Mouse (Mus musculus): ENCODE data around the gene Iqck. TPM values are rescaled to one million over a fixed set of nuclear protein-coding genes. Genes with fewer than 3 reads are reported as not detected.

Iqck gene
- polyA plus RNA-seq, 1 experiment from 2014 or later, result 3.8 TPM

- Histone ChIP-seq H3K4me2 (ENCODE audit: low read length) (no peak overlapping the region), H3K9ac (ENCODE audit: low read depth, low read length) (no peak overlapping the region), H3K36me3 (ENCODE audit: control insufficient read depth, insufficient read depth, low read length) (peaks cover 27% of the 10 kb centered on the region), H3K9me3 (ENCODE audit: control insufficient read depth, low read length) (no peaks in the 10 kb centered on the region), H3K27ac (ENCODE audit: low read depth, low read length) (no peak overlapping the region), H3K4me3 (ENCODE audit: low read length) (no peak overlapping the region), H3K27me3 (replicated peaks; ENCODE audit: control insufficient read depth, insufficient read depth, low read length) (no peaks in the 10 kb centered on the region), H3K4me1 (ENCODE audit: control insufficient read depth, insufficient read depth, low read depth, low read length) (no peaks in the 10 kb centered on the region; the same call in 1 of the 2 replicates)
- 89% methylated on average over 10 of the region's 10 CpGs for WGBS
- ATAC-seq, result no peak
These were observed 6.8 kb upstream of the Iqck start for GRCm38 (mm10) chr7:118848796-118849195.

DNA sequence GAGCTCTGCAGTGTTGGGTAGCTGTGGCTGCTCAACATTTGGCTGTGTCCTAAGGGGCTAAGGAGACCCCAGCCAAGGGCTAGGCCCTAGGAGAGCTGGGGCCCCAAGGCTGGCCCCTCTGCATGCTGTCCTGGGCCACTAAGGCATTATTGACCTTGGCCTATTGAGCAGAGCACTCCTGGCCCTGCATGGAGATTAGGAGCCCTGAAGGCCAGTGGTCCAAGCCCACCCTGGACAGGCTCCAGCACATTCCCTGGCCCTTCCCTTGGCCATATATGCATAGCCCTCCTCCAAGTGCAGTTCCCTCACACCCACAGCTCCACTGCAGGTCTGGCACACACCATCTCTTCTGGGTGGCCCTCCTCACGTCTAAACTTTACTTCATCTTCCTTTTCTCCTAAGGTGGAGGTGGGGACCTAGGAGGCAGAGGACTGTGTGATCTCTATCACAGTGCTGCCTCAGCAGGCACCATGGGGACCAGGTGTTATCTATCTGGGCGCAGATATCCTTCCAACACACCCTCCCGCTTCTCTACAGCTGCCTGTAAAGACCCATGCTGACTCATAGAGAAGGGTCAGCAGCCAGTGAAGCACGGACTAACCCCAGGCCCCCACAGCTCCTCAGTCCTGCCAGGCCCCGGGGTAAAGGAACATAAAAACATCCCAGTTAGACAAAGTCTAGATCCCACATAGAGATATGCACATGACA, 5.9 kb upstream of the Iqck start:
- Histone ChIP-seq H3K27ac (ENCODE audit: low read depth, low read length) (no peak overlapping the region), H3K4me1 (ENCODE audit: control insufficient read depth, insufficient read depth, low read depth, low read length) (peaks cover 5% of the 10 kb centered on the region), H3K27me3 (replicated peaks; ENCODE audit: control insufficient read depth, insufficient read depth, low read length) (no peaks in the 10 kb centered on the region), H3K4me2 (ENCODE audit: low read length) (no peak overlapping the region), H3K9me3 (ENCODE audit: control insufficient read depth, low read length) (no peaks in the 10 kb centered on the region), H3K9ac (ENCODE audit: low read depth, low read length) (no peak overlapping the region), H3K4me3 (ENCODE audit: low read length) (no peak overlapping the region), H3K36me3 (ENCODE audit: control insufficient read depth, insufficient read depth, low read length) (peaks cover 20% of the 10 kb centered on the region)
- WGBS, result 94% methylated on average over 5 of the region's 5 CpGs
- ATAC-seq, result no peak

GRCm38 (mm10) chr7:118850676-118851290, 4.8 kb upstream of the Iqck start:
- Histone ChIP-seq H3K4me3 (ENCODE audit: low read length) (no peak overlapping the region), H3K4me2 (ENCODE audit: low read length) (no peak overlapping the region), H3K36me3 (ENCODE audit: control insufficient read depth, insufficient read depth, low read length) (peaks cover 13% of the 10 kb centered on the region; the same call in 1 of the 2 replicates), H3K9me3 (ENCODE audit: control insufficient read depth, low read length) (no peaks in the 10 kb centered on the region), H3K27me3 (replicated peaks; ENCODE audit: control insufficient read depth, insufficient read depth, low read length) (no peaks in the 10 kb centered on the region), H3K4me1 (ENCODE audit: control insufficient read depth, insufficient read depth, low read depth, low read length) (peaks cover 8% of the 10 kb centered on the region), H3K27ac (ENCODE audit: low read depth, low read length) (no peak overlapping the region), H3K9ac (ENCODE audit: low read depth, low read length) (no peak overlapping the region)
- no peak for ATAC-seq
- 73% methylated on average over 9 of the region's 9 CpGs for WGBS

GRCm38 (mm10) chr7:118851571-118851970, 4.0 kb upstream of the Iqck start:
- no peak overlapping the region for H3K27ac ChIP-seq (ENCODE audit: low read depth, low read length)
- no peaks in the 10 kb centered on the region for H3K27me3 ChIP-seq (replicated peaks; ENCODE audit: control insufficient read depth, insufficient read depth, low read length)
- peaks cover 12% of the 10 kb centered on the region for H3K4me1 ChIP-seq (ENCODE audit: control insufficient read depth, insufficient read depth, low read depth, low read length)
- no peak overlapping the region for H3K4me2 ChIP-seq (ENCODE audit: low read length)
- no peak overlapping the region for H3K9ac ChIP-seq (ENCODE audit: low read depth, low read length)
- 87% methylated on average over 7 of the region's 7 CpGs for WGBS
- no peak overlapping the region for H3K4me3 ChIP-seq (ENCODE audit: low read length)
- no peak for ATAC-seq
- H3K9me3 ChIP-seq (ENCODE audit: control insufficient read depth, low read length), result no peaks in the 10 kb centered on the region
- peaks cover 13% of the 10 kb centered on the region; the same call in 1 of the 2 replicates for H3K36me3 ChIP-seq (ENCODE audit: control insufficient read depth, insufficient read depth, low read length)

DNA sequence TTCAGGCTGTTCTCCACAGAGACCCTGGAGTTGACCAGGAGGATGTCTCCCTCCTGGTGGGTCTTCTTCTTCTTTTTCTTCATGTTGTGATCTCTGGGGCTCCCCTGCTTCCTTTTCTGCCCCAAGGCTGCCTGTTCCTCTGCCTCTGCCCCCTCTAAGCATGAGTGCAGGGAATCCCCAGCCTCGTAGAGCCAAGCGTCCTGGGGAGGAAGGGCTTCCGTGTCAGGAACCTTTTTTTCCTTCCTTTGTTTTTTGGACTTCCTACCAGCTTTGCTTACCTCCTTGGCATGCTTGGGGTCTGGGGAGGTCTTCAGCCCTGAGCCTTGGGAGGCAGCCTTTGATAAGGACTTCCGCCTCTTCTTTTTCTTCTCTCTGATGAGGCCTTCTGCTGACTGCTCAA, 2.9 kb upstream of the Iqck start:
- H3K9ac ChIP-seq (ENCODE audit: low read depth, low read length), result no peak overlapping the region
- peaks cover 12% of the 10 kb centered on the region for H3K4me1 ChIP-seq (ENCODE audit: control insufficient read depth, insufficient read depth, low read depth, low read length)
- no peak overlapping the region for H3K4me3 ChIP-seq (ENCODE audit: low read length)
- no peak for ATAC-seq
- H3K36me3 ChIP-seq (ENCODE audit: control insufficient read depth, insufficient read depth, low read length), result peaks cover 11% of the 10 kb centered on the region; the same call in 1 of the 2 replicates
- H3K27ac ChIP-seq (ENCODE audit: low read depth, low read length), result no peak overlapping the region
- H3K27me3 ChIP-seq (replicated peaks; ENCODE audit: control insufficient read depth, insufficient read depth, low read length), result no peaks in the 10 kb centered on the region
- no peak overlapping the region for H3K4me2 ChIP-seq (ENCODE audit: low read length)
- H3K9me3 ChIP-seq (ENCODE audit: control insufficient read depth, low read length), result no peaks in the 10 kb centered on the region
- WGBS, result 86% methylated on average over 4 of the region's 4 CpGs

GRCm38 (mm10) chr7:118854606-118855005, 946 bp upstream of the Iqck start:
- H3K9ac ChIP-seq (ENCODE audit: low read depth, low read length), result peak overlapping the region; percentile 58
- H3K4me2 ChIP-seq (ENCODE audit: low read length), result peak overlapping the region; percentile 75
- WGBS, result 16% methylated on average over 3 of the region's 3 CpGs
- no peaks in the 10 kb centered on the region for H3K27me3 ChIP-seq (replicated peaks; ENCODE audit: control insufficient read depth, insufficient read depth, low read length)
- ATAC-seq, result no peak
- H3K9me3 ChIP-seq (ENCODE audit: control insufficient read depth, low read length), result no peaks in the 10 kb centered on the region
- H3K27ac ChIP-seq (ENCODE audit: low read depth, low read length), result no peak overlapping the region
- H3K4me1 ChIP-seq (ENCODE audit: control insufficient read depth, insufficient read depth, low read depth, low read length), result peaks cover 12% of the 10 kb centered on the region
- peaks cover 3% of the 10 kb centered on the region; the same call in 1 of the 2 replicates for H3K36me3 ChIP-seq (ENCODE audit: control insufficient read depth, insufficient read depth, low read length)
- peak overlapping the region; percentile 52 for H3K4me3 ChIP-seq (ENCODE audit: low read length)

DNA sequence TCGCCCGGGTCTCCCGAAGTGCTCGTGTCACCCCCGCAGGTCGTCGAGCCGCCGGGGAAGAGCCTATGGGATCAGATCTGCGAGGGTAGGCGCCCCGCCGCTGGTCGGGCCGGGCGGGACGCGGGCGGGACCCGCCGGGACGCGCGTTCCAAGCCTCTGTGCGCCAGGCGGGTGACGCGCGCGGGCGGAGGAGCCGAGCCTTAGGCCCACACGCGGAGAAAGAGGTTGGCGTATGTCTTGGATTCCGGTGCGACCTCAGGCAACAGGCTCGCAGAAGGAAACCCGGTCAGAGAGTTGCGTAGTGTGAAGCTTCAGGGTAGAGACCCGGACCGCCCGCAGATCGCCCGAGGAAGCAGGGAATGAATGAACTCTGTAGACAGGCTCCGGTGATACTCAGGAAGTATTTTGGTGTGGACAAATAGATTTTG, 339 bp downstream of the Iqck start, which contains the start of gene Knop1:
TSS of gene Knop1 (minus strand) at position 378 of the 428 bp plus-strand sequence.
- Histone ChIP-seq H3K9ac (ENCODE audit: low read depth, low read length) (peak within 1 kb of the TSS; percentile 58), H3K4me3 (ENCODE audit: low read length) (peak within 1 kb of the TSS; percentile 52), H3K36me3 (ENCODE audit: control insufficient read depth, insufficient read depth, low read length) (no peaks in the 10 kb centered on the region; the same call in 1 of the 2 replicates), H3K4me2 (ENCODE audit: low read length) (peak within 1 kb of the TSS; percentile 79), H3K4me1 (ENCODE audit: control insufficient read depth, insufficient read depth, low read depth, low read length) (peaks cover 12% of the 10 kb centered on the region), H3K27ac (ENCODE audit: low read depth, low read length) (peak within 1 kb of the TSS; percentile 50), H3K9me3 (ENCODE audit: control insufficient read depth, low read length) (no peaks in the 10 kb centered on the region), H3K27me3 (replicated peaks; ENCODE audit: control insufficient read depth, insufficient read depth, low read length) (no peaks in the 10 kb centered on the region)
- WGBS, result under 1% methylated on average over 32 of the region's 46 CpGs
- ATAC-seq, result peak; percentile 87

GRCm38 (mm10) chr7:118858640-118859039, 3.1 kb downstream of the Iqck start:
- no peak for ATAC-seq
- Histone ChIP-seq H3K4me2 (ENCODE audit: low read length) (no peak overlapping the region), H3K9ac (ENCODE audit: low read depth, low read length) (no peak overlapping the region), H3K27me3 (replicated peaks; ENCODE audit: control insufficient read depth, insufficient read depth, low read length) (no peaks in the 10 kb centered on the region), H3K27ac (ENCODE audit: low read depth, low read length) (no peak overlapping the region), H3K36me3 (ENCODE audit: control insufficient read depth, insufficient read depth, low read length) (no peaks in the 10 kb centered on the region), H3K4me1 (ENCODE audit: control insufficient read depth, insufficient read depth, low read depth, low read length) (peaks cover 12% of the 10 kb centered on the region), H3K9me3 (ENCODE audit: control insufficient read depth, low read length) (no peaks in the 10 kb centered on the region), H3K4me3 (ENCODE audit: low read length) (no peak overlapping the region)
- 91% methylated on average over 1 of the region's 1 CpGs for WGBS

GRCm38 (mm10) chr7:118865362-118865761, 9.8 kb downstream of the Iqck start:
- H3K4me2 ChIP-seq (ENCODE audit: low read length), result no peak overlapping the region
- WGBS, result 89% methylated on average over 2 of the region's 2 CpGs
- H3K36me3 ChIP-seq (ENCODE audit: control insufficient read depth, insufficient read depth, low read length), result no peaks in the 10 kb centered on the region
- H3K9ac ChIP-seq (ENCODE audit: low read depth, low read length), result no peak overlapping the region
- H3K27ac ChIP-seq (ENCODE audit: low read depth, low read length), result no peak overlapping the region
- H3K4me3 ChIP-seq (ENCODE audit: low read length), result no peak overlapping the region
- no peaks in the 10 kb centered on the region for H3K4me1 ChIP-seq (ENCODE audit: control insufficient read depth, insufficient read depth, low read depth, low read length)
- no peaks in the 10 kb centered on the region for H3K27me3 ChIP-seq (replicated peaks; ENCODE audit: control insufficient read depth, insufficient read depth, low read length)
- ATAC-seq, result no peak
- no peaks in the 10 kb centered on the region for H3K9me3 ChIP-seq (ENCODE audit: control insufficient read depth, low read length)
